Mouse (Mus musculus) layer of hippocampus, adult 2 months (tissue): ENCODE data around the gene Il24. TPM values are rescaled to one million over a fixed set of nuclear protein-coding genes. Genes with fewer than 3 reads are reported as not detected.
A peak's percentile ranks its signal among the peaks of the same experiment; 100 is the strongest.

Experiments used
- DNase-seq, 2 experiments: peaks; one replicate each; pipeline ENCODE4 v3.0.0; 2022; ENCODE audit warnings: low spot score in 2 of 2
- H3K27ac ChIP-seq: fragments of 200-600 bp; 2 replicates; pipeline ENCODE4 v1.8.1; 2022
- H3K4me3 ChIP-seq: fragments of 200-600 bp; 2 replicates; pipeline ENCODE4 v1.8.1; 2022; ENCODE audit warnings: mild to moderate bottlenecking
- CTCF ChIP-seq: fragments of 200-600 bp; conservative IDR thresholded peaks from 2 replicates; pipeline ENCODE4 v1.8.1; 2022; ENCODE audit warnings: antibody characterized with exemption, mild to moderate bottlenecking, moderate library complexity
- total RNA-seq, 2 experiments: library from RNA; stranded (reverse); gene quantifications; 2 replicates each; pipeline ENCODE4 v1.2.3; 2021

Il24 gene
- total RNA-seq, 2 experiments from 2014 or later: not detected

- TF ChIP-seq CTCF: peak; percentile 90
- Histone ChIP-seq H3K27ac (no peak overlapping the region), H3K4me3 (no peak overlapping the region)
- DNase-seq: peak; percentile 70 to 80
These were observed 10.2 kb downstream of the Il24 start for GRCm38 (mm10) chr1:130876931-130877509.

- H3K4me3 ChIP-seq: no peak overlapping the region
- TF ChIP-seq CTCF: no peak; the same call in 1 of the 2 replicates
- no peak for DNase-seq
- H3K27ac ChIP-seq: no peak overlapping the region
These were observed 11.3 kb downstream of the Il24 start for GRCm38 (mm10) chr1:130875910-130876309.

GRCm38 (mm10) chr1:130875139-130875538 is 12.1 kb downstream of the Il24 start:
- peak; percentile 94 for TF ChIP-seq CTCF
- no peak overlapping the region for H3K4me3 ChIP-seq
- H3K27ac ChIP-seq: no peak overlapping the region
- DNase-seq: peak; percentile 23 to 64

GRCm38 (mm10) chr1:130872912-130873311 is 14.3 kb downstream of the Il24 start:
- no peak overlapping the region for H3K27ac ChIP-seq
- no peak overlapping the region for H3K4me3 ChIP-seq
- DNase-seq: no peak
- no peak for TF ChIP-seq CTCF

GRCm38 (mm10) chr1:130865541-130866221 is 21.6 kb downstream of the Il24 start, which contains the start of gene Fcmr:
Fcmr (plus strand) TSS chr1:130865669.
- DNase-seq: no peak
- no peak within 1 kb of the TSS for H3K4me3 ChIP-seq
- TF ChIP-seq CTCF: no peak
- H3K27ac ChIP-seq: no peak within 1 kb of the TSS

- TF ChIP-seq CTCF: no peak
- no peak overlapping the region for H3K4me3 ChIP-seq
- DNase-seq: no peak
- H3K27ac ChIP-seq: no peak overlapping the region
These were observed 22.5 kb downstream of the Il24 start for GRCm38 (mm10) chr1:130864741-130865140.

- Histone ChIP-seq H3K4me3 (no peak overlapping the region), H3K27ac (no peak overlapping the region)
- no peak for TF ChIP-seq CTCF
- DNase-seq: no peak
These were observed 23.0 kb downstream of the Il24 start for GRCm38 (mm10) chr1:130864238-130864637.

GRCm38 (mm10) chr1:130857456-130857855 is 29.8 kb downstream of the Il24 start:
- no peak for DNase-seq
- no peak for TF ChIP-seq CTCF
- Histone ChIP-seq H3K4me3 (no peak overlapping the region), H3K27ac (no peak overlapping the region)

GRCm38 (mm10) chr1:130855723-130856122 is 31.5 kb downstream of the Il24 start:
- TF ChIP-seq CTCF: no peak
- H3K27ac ChIP-seq: no peak overlapping the region
- DNase-seq: no peak
- H3K4me3 ChIP-seq: no peak overlapping the region

- no peak overlapping the region for H3K4me3 ChIP-seq
- DNase-seq: no peak
- TF ChIP-seq CTCF: no peak
- no peak overlapping the region for H3K27ac ChIP-seq
These were observed 32.4 kb downstream of the Il24 start for GRCm38 (mm10) chr1:130854819-130855218.

GRCm38 (mm10) chr1:130850405-130850804 is 36.8 kb downstream of the Il24 start:
- H3K27ac ChIP-seq: no peak overlapping the region
- H3K4me3 ChIP-seq: no peak overlapping the region
- no peak for DNase-seq
- no peak for TF ChIP-seq CTCF

- Histone ChIP-seq H3K27ac (no peak overlapping the region), H3K4me3 (no peak overlapping the region)
- no peak for TF ChIP-seq CTCF
- peak in 1 of 2 experiments; percentile 18 for DNase-seq
These were observed 37.6 kb downstream of the Il24 start for GRCm38 (mm10) chr1:130849530-130850214.

GRCm38 (mm10) chr1:130844516-130844915 is 42.7 kb downstream of the Il24 start:
- H3K4me3 ChIP-seq: no peak overlapping the region
- H3K27ac ChIP-seq: no peak overlapping the region
- TF ChIP-seq CTCF: no peak
- no peak for DNase-seq
